Mouse (Mus musculus): Measurements from ENCODE around the gene Medag. TPM values are rescaled to one million over a fixed set of nuclear protein-coding genes. Genes with fewer than 3 reads are reported as not detected.

Gene Medag
- polyA plus RNA-seq, 1 experiment from 2014 or later: 2.5 TPM

GRCm38 (mm10) chr5:149386294-149386850, 25.2 kb upstream of the Medag start:
- Histone ChIP-seq H3K27me3 (replicated peaks) (no peaks in the 10 kb centered on the region), H3K36me3 (no peaks in the 10 kb centered on the region), H3K9me3 (replicated peaks) (no peaks in the 10 kb centered on the region), H3K9ac (replicated peaks) (no peak overlapping the region), H3K4me1 (peaks cover 3% of the 10 kb centered on the region), H3K27ac (replicated peaks) (no peak overlapping the region), H3K4me2 (no peak overlapping the region), H3K4me3 (replicated peaks) (no peak overlapping the region)
- ATAC-seq (ENCODE audit: low FRiP score): no peak
- WGBS: 86% methylated on average over 5 of the region's 5 CpGs

- Histone ChIP-seq H3K36me3 (no peaks in the 10 kb centered on the region), H3K4me3 (replicated peaks) (no peak overlapping the region), H3K4me2 (no peak overlapping the region), H3K27me3 (replicated peaks) (no peaks in the 10 kb centered on the region), H3K4me1 (no peaks in the 10 kb centered on the region), H3K9me3 (replicated peaks) (no peaks in the 10 kb centered on the region), H3K9ac (replicated peaks) (no peak overlapping the region), H3K27ac (replicated peaks) (no peak overlapping the region)
- WGBS: 61% methylated on average over 5 of the region's 5 CpGs
- ATAC-seq (ENCODE audit: low FRiP score): no peak
Measured at GRCm38 (mm10) chr5:149388947-149389346, 22.6 kb upstream of the Medag start.

- 76% methylated on average over 11 of the region's 11 CpGs for WGBS
- Histone ChIP-seq H3K9me3 (replicated peaks) (no peaks in the 10 kb centered on the region), H3K27me3 (replicated peaks) (no peaks in the 10 kb centered on the region), H3K4me1 (no peaks in the 10 kb centered on the region), H3K9ac (replicated peaks) (no peak overlapping the region), H3K4me2 (no peak overlapping the region), H3K27ac (replicated peaks) (no peak overlapping the region), H3K4me3 (replicated peaks) (no peak overlapping the region), H3K36me3 (no peaks in the 10 kb centered on the region)
- ATAC-seq (ENCODE audit: low FRiP score): no peak
Measured at GRCm38 (mm10) chr5:149389548-149390211, 21.9 kb upstream of the Medag start.

- no peak overlapping the region for H3K9ac ChIP-seq (replicated peaks)
- H3K36me3 ChIP-seq: no peaks in the 10 kb centered on the region
- no peak overlapping the region for H3K4me3 ChIP-seq (replicated peaks)
- no peak for ATAC-seq (ENCODE audit: low FRiP score)
- no peaks in the 10 kb centered on the region for H3K9me3 ChIP-seq (replicated peaks)
- H3K4me1 ChIP-seq: no peaks in the 10 kb centered on the region
- H3K4me2 ChIP-seq: no peak overlapping the region
- 60% methylated on average over 18 of the region's 18 CpGs for WGBS
- no peak overlapping the region for H3K27ac ChIP-seq (replicated peaks)
- H3K27me3 ChIP-seq (replicated peaks): no peaks in the 10 kb centered on the region
Measured at GRCm38 (mm10) chr5:149391574-149392375, 19.8 kb upstream of the Medag start.

- Histone ChIP-seq H3K9me3 (replicated peaks) (no peaks in the 10 kb centered on the region), H3K9ac (replicated peaks) (no peak overlapping the region), H3K4me2 (no peak overlapping the region), H3K36me3 (no peaks in the 10 kb centered on the region), H3K27me3 (replicated peaks) (no peaks in the 10 kb centered on the region), H3K27ac (replicated peaks) (no peak overlapping the region), H3K4me3 (replicated peaks) (no peak overlapping the region), H3K4me1 (no peaks in the 10 kb centered on the region)
- WGBS: 77% methylated on average over 6 of the region's 6 CpGs
- no peak for ATAC-seq (ENCODE audit: low FRiP score)
Measured at GRCm38 (mm10) chr5:149392420-149392988, 19.0 kb upstream of the Medag start.

GRCm38 (mm10) chr5:149401446-149401975, 10.0 kb upstream of the Medag start:
- no peak for ATAC-seq (ENCODE audit: low FRiP score)
- 89% methylated on average over 7 of the region's 7 CpGs for WGBS

GRCm38 (mm10) chr5:149402029-149402428, 9.5 kb upstream of the Medag start:
- Histone ChIP-seq H3K36me3 (no peaks in the 10 kb centered on the region), H3K27ac (replicated peaks) (no peak overlapping the region), H3K4me2 (no peak overlapping the region), H3K9ac (replicated peaks) (no peak overlapping the region), H3K9me3 (replicated peaks) (no peaks in the 10 kb centered on the region), H3K4me1 (no peaks in the 10 kb centered on the region), H3K4me3 (replicated peaks) (no peak overlapping the region), H3K27me3 (replicated peaks) (no peaks in the 10 kb centered on the region)
- ATAC-seq (ENCODE audit: low FRiP score): no peak
- 86% methylated on average over 10 of the region's 10 CpGs for WGBS

More at GRCm38 (mm10) chr5:149401446-149401975, 10.0 kb upstream of the Medag start:
- Histone ChIP-seq H3K36me3 (no peaks in the 10 kb centered on the region), H3K27me3 (replicated peaks) (no peaks in the 10 kb centered on the region), H3K4me3 (replicated peaks) (no peak overlapping the region), H3K4me2 (no peak overlapping the region), H3K27ac (replicated peaks) (no peak overlapping the region), H3K9ac (replicated peaks) (no peak overlapping the region), H3K4me1 (no peaks in the 10 kb centered on the region), H3K9me3 (replicated peaks) (no peaks in the 10 kb centered on the region)

GRCm38 (mm10) chr5:149403386-149403785, 8.2 kb upstream of the Medag start:
- no peak overlapping the region for H3K4me3 ChIP-seq (replicated peaks)
- peaks cover 4% of the 10 kb centered on the region; the same call in 1 of the 2 replicates for H3K4me1 ChIP-seq
- H3K27ac ChIP-seq (replicated peaks): no peak overlapping the region
- H3K27me3 ChIP-seq (replicated peaks): no peaks in the 10 kb centered on the region
- H3K9me3 ChIP-seq (replicated peaks): no peaks in the 10 kb centered on the region
- no peak overlapping the region for H3K4me2 ChIP-seq
- H3K9ac ChIP-seq (replicated peaks): no peak overlapping the region
- no peak for ATAC-seq (ENCODE audit: low FRiP score)
- H3K36me3 ChIP-seq: no peaks in the 10 kb centered on the region
- WGBS: 75% methylated on average over 5 of the region's 5 CpGs

- no peaks in the 10 kb centered on the region for H3K36me3 ChIP-seq
- WGBS: 84% methylated on average over 5 of the region's 5 CpGs
- no peak overlapping the region for H3K27ac ChIP-seq (replicated peaks)
- H3K9ac ChIP-seq (replicated peaks): no peak overlapping the region
- ATAC-seq (ENCODE audit: low FRiP score): no peak
- peaks cover 4% of the 10 kb centered on the region; the same call in 1 of the 2 replicates for H3K4me1 ChIP-seq
- no peak overlapping the region for H3K4me2 ChIP-seq
- H3K4me3 ChIP-seq (replicated peaks): no peak overlapping the region
- no peaks in the 10 kb centered on the region for H3K27me3 ChIP-seq (replicated peaks)
- H3K9me3 ChIP-seq (replicated peaks): no peaks in the 10 kb centered on the region
Measured at GRCm38 (mm10) chr5:149404710-149405109, 6.8 kb upstream of the Medag start.

- WGBS: 87% methylated on average over 8 of the region's 8 CpGs
- no peaks in the 10 kb centered on the region for H3K9me3 ChIP-seq (replicated peaks)
- H3K27ac ChIP-seq (replicated peaks): no peak overlapping the region
Measured at GRCm38 (mm10) chr5:149406791-149407276, 4.7 kb upstream of the Medag start.

GRCm38 (mm10) chr5:149409502-149409901, 2.0 kb upstream of the Medag start:
- Histone ChIP-seq H3K9ac (replicated peaks) (no peak overlapping the region), H3K27me3 (replicated peaks) (no peaks in the 10 kb centered on the region), H3K9me3 (replicated peaks) (no peaks in the 10 kb centered on the region), H3K4me2 (no peak overlapping the region), H3K4me1 (peaks cover 27% of the 10 kb centered on the region), H3K4me3 (replicated peaks) (no peak overlapping the region), H3K36me3 (no peaks in the 10 kb centered on the region), H3K27ac (replicated peaks) (no peak overlapping the region)
- WGBS: 91% methylated on average over 3 of the region's 3 CpGs
- no peak for ATAC-seq (ENCODE audit: low FRiP score)

More at GRCm38 (mm10) chr5:149406791-149407276, 4.7 kb upstream of the Medag start:
- ATAC-seq (ENCODE audit: low FRiP score): no peak
- H3K27me3 ChIP-seq (replicated peaks): no peaks in the 10 kb centered on the region
- H3K36me3 ChIP-seq: no peaks in the 10 kb centered on the region
- no peak overlapping the region for H3K4me3 ChIP-seq (replicated peaks)
- H3K4me1 ChIP-seq: peaks cover 14% of the 10 kb centered on the region
- H3K4me2 ChIP-seq: no peak overlapping the region
- H3K9ac ChIP-seq (replicated peaks): no peak overlapping the region
